Mouse (Mus musculus) liver, embryonic 12.5 days (tissue): ENCODE results near the gene D16Ertd472e. TPM values are rescaled to one million over a fixed set of nuclear protein-coding genes. Genes with fewer than 3 reads are reported as not detected.

ENCODE experiments used
- ATAC-seq: fragments of 200-750 bp; cut with Nextera tagmentation; 2 replicates; pipeline ENCODE4 v1.8.0; 2017; ENCODE audit warnings: moderate number of reproducible peaks, mild to moderate bottlenecking, moderate library complexity
- H3K27ac ChIP-seq: fragments of 300-500 bp; sonication (generic); 2 replicates; pipeline ENCODE4 v1.5.1; 2016; ENCODE audit warnings: mild to moderate bottlenecking
- H3K27me3 ChIP-seq: fragments of 300-500 bp; sonication (generic); replicated peaks from 2 replicates; pipeline ENCODE4 v1.6.1; 2016; ENCODE audit warnings: mild to moderate bottlenecking, moderate library complexity
- H3K36me3 ChIP-seq: fragments of 300-500 bp; sonication (generic); 2 replicates; pipeline ENCODE4 v1.6.1; 2016; ENCODE audit warnings: mild to moderate bottlenecking, moderate library complexity
- H3K4me1 ChIP-seq: fragments of 300-500 bp; sonication (generic); 2 replicates; pipeline ENCODE4 v1.6.1; 2016
- H3K4me2 ChIP-seq: fragments of 300-500 bp; sonication (generic); 2 replicates; pipeline ENCODE4 v1.6.1; 2016; ENCODE audit warnings: mild to moderate bottlenecking, moderate library complexity
- H3K4me3 ChIP-seq: fragments of 300-500 bp; sonication (generic); 2 replicates; pipeline ENCODE4 v1.5.1; 2016; ENCODE audit warnings: mild to moderate bottlenecking, moderate library complexity
- H3K9ac ChIP-seq: fragments of 300-500 bp; sonication (generic); 2 replicates; pipeline ENCODE4 v1.6.1; 2016; ENCODE audit warnings: mild to moderate bottlenecking, moderate library complexity
- H3K9me3 ChIP-seq: fragments of 300-500 bp; sonication (generic); replicated peaks from 2 replicates; pipeline ENCODE4 v1.6.1; 2016; ENCODE audit warnings: mild to moderate bottlenecking, moderate library complexity
- WGBS: fragments of 180-500 bp; shearing (Covaris S2); methylation state at CpG from one replicate; pipeline ENCODE4 v1.1.7; 2016; ENCODE audit not compliant: insufficient replicate concordance; 5-methylcytosine and 5-hydroxymethylcytosine counted together
- polyA plus RNA-seq: library from polyadenylated mRNA; unstranded; fragments of >200 nt; fragmentation: Nextera tagmentation; extraction: Ambion mirVana; gene quantifications from 2 replicates; pipeline ENCODE4 v1.2.1, GENCODE M21; 2016

Gene D16Ertd472e
- 8.2 and 8.4 TPM in 2 replicates for polyA plus RNA-seq

GRCm38 (mm10) chr16:78576478-78577084 is at the start of gene D16Ertd472e:
TSS of gene D16Ertd472e (minus strand) at chr16:78576708.
- peak within 1 kb of the TSS; percentile 78 for H3K27ac ChIP-seq
- no peaks in the 10 kb centered on the region for H3K27me3 ChIP-seq
- under 1% methylated on average over 67 of the region's 70 CpGs for WGBS
- peak within 1 kb of the TSS; percentile 73 for H3K4me3 ChIP-seq
- ATAC-seq = peak; percentile 92
- peak within 1 kb of the TSS; percentile 74 for H3K9ac ChIP-seq
- peaks cover 4% of the 10 kb centered on the region for H3K36me3 ChIP-seq
- peaks cover 24% of the 10 kb centered on the region for H3K4me1 ChIP-seq
- peak within 1 kb of the TSS; percentile 85 for H3K4me2 ChIP-seq
- H3K9me3 ChIP-seq = no peaks in the 10 kb centered on the region

DNA sequence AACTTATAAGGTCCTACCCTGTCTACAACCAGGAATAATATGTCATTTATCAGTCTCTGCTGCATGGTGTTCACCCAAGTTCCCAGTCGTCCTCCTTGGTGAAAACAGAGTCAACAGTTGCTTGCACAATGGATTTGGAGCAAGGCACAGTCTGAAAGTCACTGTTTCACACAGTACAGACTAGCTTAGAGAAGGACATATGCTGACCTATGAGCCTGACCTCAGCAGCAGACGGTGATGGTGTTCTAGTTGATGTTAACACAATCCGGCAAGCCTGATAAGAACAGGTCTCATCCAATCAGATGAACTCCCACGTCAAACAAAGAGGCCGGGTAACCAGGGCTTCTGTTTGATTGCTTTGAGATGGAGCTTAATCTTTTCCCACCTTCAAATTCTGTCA is 46.2 kb upstream of the D16Ertd472e start:
- H3K27me3 ChIP-seq = no peaks in the 10 kb centered on the region
- H3K9me3 ChIP-seq = no peaks in the 10 kb centered on the region
- H3K9ac ChIP-seq = no peak overlapping the region
- 42% methylated on average over 5 of the region's 5 CpGs for WGBS
- H3K27ac ChIP-seq = no peak overlapping the region
- H3K4me1 ChIP-seq = 0 out of 2 replicates have a peak, but pooled peaks cover 3% of the 10 kb centered on the region
- no peak overlapping the region for H3K4me2 ChIP-seq
- H3K4me3 ChIP-seq = no peak overlapping the region
- ATAC-seq = peak; percentile 77
- H3K36me3 ChIP-seq = no peaks in the 10 kb centered on the region

DNA sequence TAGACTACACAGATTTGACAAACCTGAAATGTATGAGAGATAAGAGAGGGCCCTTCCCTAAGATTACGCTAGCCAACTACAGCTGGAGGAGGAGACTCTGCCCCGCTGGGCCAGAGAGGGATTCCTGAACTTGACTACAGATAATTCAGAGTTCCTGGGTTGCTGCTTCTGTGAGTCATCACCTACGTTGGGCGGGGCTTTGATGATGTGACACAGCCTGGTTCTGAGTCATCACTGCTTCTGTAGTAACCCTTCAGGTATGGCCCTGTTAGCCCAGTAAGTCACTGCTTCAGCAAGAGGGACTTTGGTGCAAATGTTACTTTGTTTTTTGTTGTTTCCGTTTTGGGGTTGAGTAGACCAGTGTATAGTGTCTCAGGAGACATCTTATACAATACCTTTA is 42.9 kb upstream of the D16Ertd472e start:
- no peak overlapping the region for H3K4me3 ChIP-seq
- H3K36me3 ChIP-seq = no peaks in the 10 kb centered on the region
- WGBS = 51% methylated on average over 5 of the region's 5 CpGs
- no peak overlapping the region for H3K4me2 ChIP-seq
- no peaks in the 10 kb centered on the region for H3K27me3 ChIP-seq
- H3K4me1 ChIP-seq = 0 out of 2 replicates have a peak, but pooled peaks cover 3% of the 10 kb centered on the region
- no peak for ATAC-seq
- no peak overlapping the region for H3K9ac ChIP-seq
- no peaks in the 10 kb centered on the region for H3K9me3 ChIP-seq
- H3K27ac ChIP-seq = no peak overlapping the region

DNA sequence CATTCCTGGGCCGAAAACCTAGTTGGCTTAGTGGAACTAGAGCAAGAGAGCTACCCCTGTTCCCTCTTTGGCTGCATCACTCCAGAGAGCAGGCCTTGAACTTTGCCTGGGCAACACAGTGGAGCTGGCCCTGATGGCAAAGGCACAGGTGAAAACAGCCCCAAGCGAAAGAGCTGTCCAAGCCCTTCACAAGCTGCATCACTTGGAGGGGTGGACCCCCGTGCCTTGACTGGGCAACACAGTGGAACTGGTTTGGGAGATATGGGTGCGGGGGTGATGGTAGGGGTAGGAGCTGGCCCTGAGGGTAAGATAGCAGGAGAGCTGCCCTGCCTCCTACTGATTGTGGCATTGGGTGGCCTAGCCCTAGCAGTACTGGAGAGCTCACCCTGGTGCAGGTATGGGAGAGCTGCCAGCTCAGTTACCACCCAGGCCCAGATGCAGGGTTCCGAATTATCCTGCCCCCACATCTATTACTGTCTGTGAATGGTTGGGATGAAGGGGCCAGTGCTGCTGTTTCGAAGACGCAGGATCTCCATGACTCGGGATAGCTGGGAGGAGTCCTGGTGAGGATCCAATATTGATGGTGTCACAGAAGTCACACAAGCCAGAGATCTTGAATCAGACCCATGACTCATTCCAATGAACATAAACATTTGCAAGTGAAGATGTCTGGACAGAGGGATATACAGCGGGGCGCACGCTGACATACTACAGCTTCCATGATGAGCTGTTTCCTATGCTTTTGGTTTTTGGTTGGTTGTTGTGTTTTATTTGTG is 41.4 kb upstream of the D16Ertd472e start:
- H3K9me3 ChIP-seq = no peaks in the 10 kb centered on the region
- no peak for ATAC-seq
- H3K36me3 ChIP-seq = no peaks in the 10 kb centered on the region
- no peak overlapping the region for H3K9ac ChIP-seq
- H3K4me3 ChIP-seq = no peak overlapping the region
- H3K4me1 ChIP-seq = 0 out of 2 replicates have a peak, but pooled peaks cover 3% of the 10 kb centered on the region
- no peak overlapping the region for H3K27ac ChIP-seq
- WGBS = 72% methylated on average over 11 of the region's 11 CpGs
- no peaks in the 10 kb centered on the region for H3K27me3 ChIP-seq
- H3K4me2 ChIP-seq = no peak overlapping the region

GRCm38 (mm10) chr16:78606202-78606601 is 29.7 kb upstream of the D16Ertd472e start:
- Histone ChIP-seq H3K9me3 (peaks cover 7% of the 10 kb centered on the region; the same call in 1 of the 2 replicates), H3K36me3 (no peaks in the 10 kb centered on the region), H3K27me3 (no peaks in the 10 kb centered on the region), H3K27ac (no peak overlapping the region), H3K4me1 (no peaks in the 10 kb centered on the region), H3K9ac (no peak overlapping the region), H3K4me2 (no peak overlapping the region), H3K4me3 (no peak overlapping the region)
- WGBS = 61% methylated on average over 4 of the region's 4 CpGs
- ATAC-seq = no peak

DNA sequence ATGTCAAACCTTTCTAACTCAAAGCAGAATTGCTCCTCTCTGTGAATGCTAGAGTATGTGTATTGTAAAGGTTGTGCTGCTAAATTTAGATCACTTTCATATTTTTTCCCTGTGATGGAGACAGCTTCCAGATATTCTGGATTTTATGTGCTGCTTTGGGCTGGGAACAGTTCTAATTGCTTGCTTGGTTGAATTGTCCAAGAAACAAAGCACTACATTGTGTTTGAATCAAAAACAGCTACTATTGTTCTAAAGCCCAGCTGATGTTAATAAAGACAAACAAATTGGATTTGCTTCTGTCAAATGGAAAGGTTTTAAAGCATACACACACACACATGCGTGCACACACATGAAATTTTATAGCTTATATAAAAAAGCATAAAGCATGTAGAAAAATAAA is 22.4 kb upstream of the D16Ertd472e start:
- Histone ChIP-seq H3K9ac (no peak overlapping the region), H3K27ac (no peak overlapping the region), H3K9me3 (peaks cover 7% of the 10 kb centered on the region; the same call in 1 of the 2 replicates), H3K4me1 (no peaks in the 10 kb centered on the region), H3K27me3 (no peaks in the 10 kb centered on the region), H3K4me3 (no peak overlapping the region), H3K36me3 (no peaks in the 10 kb centered on the region), H3K4me2 (no peak overlapping the region)
- no peak for ATAC-seq
- WGBS = 70% methylated on average over 1 of the region's 1 CpGs

DNA sequence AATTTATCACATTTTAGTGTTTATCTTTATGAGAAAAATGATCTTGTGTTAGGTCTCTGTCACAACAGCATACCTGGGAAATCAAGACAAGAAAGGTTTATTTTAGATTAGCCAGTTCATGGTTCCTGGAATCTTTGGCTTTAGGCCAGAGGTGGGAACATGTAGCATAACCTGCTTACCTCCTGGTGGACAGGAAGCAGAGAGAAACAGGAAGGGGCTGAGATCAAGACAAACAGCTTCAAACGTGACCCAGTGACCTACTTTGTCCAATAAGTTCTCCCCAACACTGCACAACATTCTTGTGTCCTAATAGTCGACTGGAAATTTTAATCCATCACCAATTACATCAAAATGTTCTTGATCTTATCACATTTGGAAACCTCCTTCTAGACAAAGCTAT is 19.9 kb upstream of the D16Ertd472e start:
- Histone ChIP-seq H3K4me3 (no peak overlapping the region), H3K27ac (no peak overlapping the region), H3K4me2 (no peak overlapping the region), H3K9ac (no peak overlapping the region), H3K27me3 (no peaks in the 10 kb centered on the region), H3K9me3 (no peaks in the 10 kb centered on the region), H3K4me1 (no peaks in the 10 kb centered on the region), H3K36me3 (no peaks in the 10 kb centered on the region)
- ATAC-seq = no peak
- WGBS = 24% methylated on average over 2 of the region's 2 CpGs

- H3K36me3 ChIP-seq = no peaks in the 10 kb centered on the region
- 72% methylated on average over 7 of the region's 7 CpGs for WGBS
- no peak overlapping the region for H3K9ac ChIP-seq
- H3K27me3 ChIP-seq = no peaks in the 10 kb centered on the region
- H3K4me1 ChIP-seq = no peaks in the 10 kb centered on the region
- ATAC-seq = no peak
- no peak overlapping the region for H3K27ac ChIP-seq
- no peak overlapping the region for H3K4me3 ChIP-seq
- no peaks in the 10 kb centered on the region for H3K9me3 ChIP-seq
- no peak overlapping the region for H3K4me2 ChIP-seq
These were observed 19.3 kb upstream of the D16Ertd472e start for GRCm38 (mm10) chr16:78595821-78596220.

- H3K9ac ChIP-seq = no peak overlapping the region
- WGBS = 48% methylated on average over 3 of the region's 3 CpGs
These were observed 17.6 kb upstream of the D16Ertd472e start for GRCm38 (mm10) chr16:78594154-78594553.

GRCm38 (mm10) chr16:78591130-78591529 is 14.6 kb upstream of the D16Ertd472e start:
- ATAC-seq = no peak
- 74% methylated on average over 6 of the region's 6 CpGs for WGBS

More at GRCm38 (mm10) chr16:78594154-78594553, 17.6 kb upstream of the D16Ertd472e start:
- Histone ChIP-seq H3K9me3 (no peaks in the 10 kb centered on the region), H3K4me1 (no peaks in the 10 kb centered on the region), H3K36me3 (no peaks in the 10 kb centered on the region), H3K4me2 (no peak overlapping the region), H3K27ac (no peak overlapping the region), H3K27me3 (no peaks in the 10 kb centered on the region), H3K4me3 (no peak overlapping the region)
- no peak for ATAC-seq

DNA sequence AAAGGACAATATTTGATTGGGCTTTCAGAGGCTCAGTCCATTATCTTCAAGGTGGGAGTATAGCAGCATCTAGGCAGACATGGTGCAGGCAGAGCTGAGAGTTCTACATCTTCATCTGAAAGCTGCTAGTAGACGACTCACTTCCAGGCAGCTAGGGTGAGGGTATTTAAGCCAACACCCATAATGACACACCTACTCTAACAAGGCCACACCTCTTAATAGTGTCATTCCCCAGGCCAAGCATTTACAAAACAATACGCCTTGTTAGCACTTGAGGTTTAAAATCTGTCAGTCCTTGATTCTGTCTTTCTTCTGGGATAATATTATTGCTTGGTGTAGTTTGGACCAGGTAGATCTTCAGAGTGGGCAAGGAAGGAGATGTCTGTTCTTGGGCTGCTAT is 12.3 kb upstream of the D16Ertd472e start:
- 75% methylated on average over 2 of the region's 2 CpGs for WGBS
- Histone ChIP-seq H3K9ac (no peak overlapping the region), H3K36me3 (no peaks in the 10 kb centered on the region), H3K4me2 (no peak overlapping the region), H3K4me1 (no peaks in the 10 kb centered on the region), H3K4me3 (no peak overlapping the region), H3K9me3 (no peaks in the 10 kb centered on the region), H3K27me3 (no peaks in the 10 kb centered on the region), H3K27ac (no peak overlapping the region)
- no peak for ATAC-seq

More at GRCm38 (mm10) chr16:78591130-78591529, 14.6 kb upstream of the D16Ertd472e start:
- Histone ChIP-seq H3K36me3 (no peaks in the 10 kb centered on the region), H3K4me1 (no peaks in the 10 kb centered on the region), H3K9me3 (no peaks in the 10 kb centered on the region), H3K9ac (no peak overlapping the region), H3K4me3 (no peak overlapping the region), H3K27ac (no peak overlapping the region), H3K4me2 (no peak overlapping the region), H3K27me3 (no peaks in the 10 kb centered on the region)

DNA sequence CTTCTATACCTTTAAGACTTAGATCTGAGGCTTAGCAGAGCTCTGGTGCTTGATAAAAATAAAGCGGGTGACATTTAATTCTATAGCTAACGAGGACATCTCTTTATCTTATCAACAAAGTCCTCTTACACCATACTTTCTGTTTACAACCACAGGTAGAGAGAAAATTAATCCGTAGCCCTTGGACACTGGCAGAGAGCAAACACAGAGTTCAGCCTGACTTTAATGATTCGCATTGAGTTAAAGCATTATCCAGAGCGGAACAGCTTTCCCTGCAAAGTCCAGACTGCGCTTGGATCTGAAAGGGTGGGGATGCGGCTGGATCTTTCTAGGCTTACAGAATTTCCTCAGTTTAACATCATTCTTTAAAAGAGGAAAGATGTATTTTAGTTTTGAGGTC is 10.1 kb upstream of the D16Ertd472e start:
- no peaks in the 10 kb centered on the region for H3K36me3 ChIP-seq
- ATAC-seq = no peak

More for the DNA sequence above, 10.1 kb upstream of the D16Ertd472e start:
- H3K9me3 ChIP-seq = no peaks in the 10 kb centered on the region
- H3K27ac ChIP-seq = no peak overlapping the region
- H3K27me3 ChIP-seq = no peaks in the 10 kb centered on the region
- no peaks in the 10 kb centered on the region for H3K4me1 ChIP-seq
- no peak overlapping the region for H3K4me3 ChIP-seq
- H3K4me2 ChIP-seq = no peak overlapping the region
- 54% methylated on average over 7 of the region's 7 CpGs for WGBS
- no peak overlapping the region for H3K9ac ChIP-seq
